Mouse (Mus musculus) olfactory bulb, adult 2 months (tissue): ENCODE results near the gene Atp10a.

Experiments used
- CTCF ChIP-seq: fragments of 200-500 bp; IDR thresholded peaks from 2 replicates; pipeline ENCODE4 v1.5.1; 2012; ENCODE audit warnings: low read depth, mild to moderate bottlenecking, low read length, moderate library complexity; ENCODE audit not compliant: insufficient read depth
- POLR2A ChIP-seq: fragments of 200-500 bp; IDR thresholded peaks from 2 replicates; pipeline ENCODE4 v1.6.1; 2012; ENCODE audit warnings: mild to moderate bottlenecking, low read depth, low read length, moderate library complexity; ENCODE audit not compliant: insufficient read depth

DNA sequence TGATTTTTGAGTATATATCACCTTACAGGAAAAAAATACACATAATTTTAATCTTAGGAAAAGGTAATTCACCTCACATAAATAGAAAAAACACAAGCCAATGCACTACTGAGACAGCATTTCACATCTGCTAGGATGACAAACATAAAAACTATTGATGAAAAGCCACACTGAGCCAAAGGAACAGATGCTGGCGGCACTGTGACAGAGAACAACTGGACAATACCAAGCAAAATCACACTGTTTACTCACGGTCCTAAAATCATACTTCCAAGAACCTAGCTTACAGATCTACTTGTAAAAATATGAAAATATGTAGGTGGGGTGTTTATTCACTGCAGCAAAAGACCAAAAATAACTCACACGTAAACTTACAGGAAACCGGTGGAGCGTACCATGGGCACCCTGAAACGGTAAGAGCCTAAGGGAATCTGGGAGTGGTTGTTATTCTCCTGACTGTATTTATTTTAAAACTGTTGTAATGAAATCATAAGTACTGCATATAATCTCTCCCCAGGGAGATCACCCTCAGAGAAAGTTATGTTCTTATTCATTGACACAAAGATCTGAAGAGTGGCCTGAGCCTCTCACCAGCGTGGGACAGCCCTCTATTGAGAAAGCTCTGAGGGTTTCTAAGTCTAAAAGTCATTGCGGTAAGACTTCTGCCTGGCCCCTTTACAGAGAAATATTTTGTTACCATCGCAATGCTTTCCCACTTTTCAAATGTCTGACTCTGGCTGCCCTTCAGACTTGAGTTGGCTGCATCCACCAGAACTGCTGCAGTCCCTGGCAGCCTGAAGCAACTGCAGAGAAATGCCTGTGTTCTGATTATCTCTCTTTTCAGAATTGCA lies 29.4 kb upstream of the Atp10a start:
- no peak for TF ChIP-seq POLR2A
- no peak for TF ChIP-seq CTCF
